Mouse (Mus musculus) stomach, embryonic 16.5 days (tissue): ENCODE data around the gene Eva1c. TPM values are rescaled to one million over a fixed set of nuclear protein-coding genes. Genes with fewer than 3 reads are reported as not detected.

Source experiments
- ATAC-seq: fragments of 200-750 bp; cut with Nextera tagmentation; 2 replicates; pipeline ENCODE4 v1.8.0; 2017; ENCODE audit warnings: moderate number of reproducible peaks, moderate TSS enrichment; ENCODE audit not compliant: insufficient read depth, low FRiP score
- H3K27ac ChIP-seq: fragments of 300-500 bp; sonication (generic); 2 replicates; pipeline ENCODE4 v1.5.1; 2014; ENCODE audit warnings: low read length
- H3K27me3 ChIP-seq: fragments of 300-500 bp; sonication (generic); 2 replicates; pipeline ENCODE4 v1.6.1; 2014; ENCODE audit warnings: low read length, control low read depth, mixed read lengths; ENCODE audit not compliant: control insufficient read depth, insufficient read depth
- H3K36me3 ChIP-seq: fragments of 300-500 bp; sonication (generic); 2 replicates; pipeline ENCODE4 v1.6.1; 2014; ENCODE audit warnings: low read length; ENCODE audit not compliant: control insufficient read depth, insufficient read depth
- H3K4me1 ChIP-seq: fragments of 300-500 bp; sonication (generic); 2 replicates; pipeline ENCODE4 v1.6.1; 2014; ENCODE audit warnings: low read length, control low read depth, mixed read lengths; ENCODE audit not compliant: control insufficient read depth, insufficient read depth
- H3K4me2 ChIP-seq: fragments of 300-500 bp; sonication (generic); 2 replicates; pipeline ENCODE4 v1.6.1; 2014; ENCODE audit warnings: low read depth, low read length, mixed read lengths
- H3K4me3 ChIP-seq: fragments of 300-500 bp; sonication (generic); replicated peaks from 2 replicates; pipeline ENCODE4 v1.5.1; 2014; ENCODE audit warnings: mild to moderate bottlenecking, low read length
- H3K9ac ChIP-seq: fragments of 300-500 bp; sonication (generic); 2 replicates; pipeline ENCODE4 v1.6.1; 2014; ENCODE audit warnings: low read length
- H3K9me3 ChIP-seq: fragments of 300-500 bp; sonication (generic); replicated peaks from 2 replicates; pipeline ENCODE4 v1.6.1; 2016; ENCODE audit warnings: low read length, control low read depth; ENCODE audit not compliant: control insufficient read depth
- WGBS: fragments of 180-500 bp; shearing (Covaris S2); extraction: QIAGEN DNeasy Blood & Tissue Kit; methylation state at CpG from one replicate; pipeline ENCODE4 v1.1.7; 2014; 5-methylcytosine and 5-hydroxymethylcytosine counted together
- polyA plus RNA-seq: library from polyadenylated mRNA; unstranded; fragments of >200 nt; fragmentation: Nextera tagmentation; extraction: Ambion mirVana; gene quantifications from 2 replicates; pipeline ENCODE4 v1.2.1, GENCODE M21; 2015

The Eva1c gene
- polyA plus RNA-seq, 1 experiment from 2014 or later, result 2.2 TPM

DNA sequence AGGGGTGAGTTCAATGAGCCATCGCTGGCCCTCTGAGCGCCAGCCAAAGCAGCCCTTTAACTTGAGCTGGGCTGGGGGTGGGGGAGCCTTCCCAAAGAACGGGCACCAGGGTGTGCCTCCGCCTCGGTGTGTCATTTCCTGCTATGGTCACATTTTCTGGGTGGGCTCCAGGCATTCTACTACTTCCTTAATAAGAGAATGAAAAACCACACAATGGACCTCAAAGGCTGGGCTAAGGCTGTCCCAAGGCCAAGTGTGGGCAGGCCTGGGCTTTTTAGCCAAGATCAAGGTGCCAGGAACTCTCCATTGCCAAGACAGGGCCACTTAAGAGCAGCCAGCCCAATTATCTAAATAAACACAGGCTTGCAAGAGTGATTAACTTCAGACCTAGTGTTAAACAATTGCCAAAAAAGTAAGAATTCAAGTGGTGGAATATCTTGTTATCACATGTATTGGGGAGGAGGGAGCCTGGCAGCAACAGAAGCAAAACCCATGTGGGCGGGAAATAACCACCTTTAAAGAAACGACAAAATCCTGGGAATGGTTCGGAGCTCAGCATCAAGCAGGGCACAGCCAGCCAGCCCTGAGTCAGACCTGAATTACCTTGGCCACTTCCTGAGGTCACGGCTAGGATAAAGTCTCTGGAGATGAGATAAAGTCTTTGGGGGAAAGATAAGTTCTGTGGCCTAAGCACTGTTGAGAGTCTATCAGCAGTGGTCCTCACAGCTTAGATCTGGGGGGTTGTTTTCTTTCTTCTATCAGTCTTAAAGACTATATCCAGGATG, 59.5 kb downstream of the Eva1c start:
- Histone ChIP-seq H3K9ac (no peak overlapping the region), H3K27ac (peak overlapping the region; percentile 37; the same call in 1 of the 2 replicates), H3K4me1 (peaks cover 3% of the 10 kb centered on the region; the same call in 1 of the 2 replicates), H3K36me3 (no peaks in the 10 kb centered on the region), H3K27me3 (no peaks in the 10 kb centered on the region), H3K4me2 (no peak overlapping the region), H3K9me3 (no peaks in the 10 kb centered on the region), H3K4me3 (no peak overlapping the region)
- 59% methylated on average over 9 of the region's 9 CpGs for WGBS
- peak; percentile 63 for ATAC-seq

DNA sequence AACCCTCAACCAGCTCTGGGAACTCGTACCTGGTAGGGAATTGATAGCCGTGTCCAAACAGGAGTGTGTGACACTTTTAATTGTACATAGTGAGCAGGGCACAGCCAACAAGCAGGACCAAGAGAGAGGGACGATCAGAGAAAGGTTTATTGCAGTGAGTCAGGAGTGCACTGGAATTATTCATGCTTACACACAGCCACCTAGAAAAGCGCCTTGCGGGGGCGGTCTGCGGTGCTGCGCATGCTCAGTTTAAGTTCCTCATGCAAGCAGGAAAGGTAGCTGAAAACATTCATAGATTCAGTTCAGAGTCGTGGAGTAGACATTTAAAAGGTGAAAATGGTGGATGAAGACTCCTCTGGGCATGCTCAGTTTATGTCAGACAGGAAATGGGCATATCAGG, 64.2 kb downstream of the Eva1c start:
- WGBS, result 87% methylated on average over 9 of the region's 9 CpGs
- Histone ChIP-seq H3K27me3 (no peaks in the 10 kb centered on the region), H3K27ac (no peak overlapping the region), H3K9me3 (no peaks in the 10 kb centered on the region), H3K4me2 (no peak overlapping the region), H3K4me3 (no peak overlapping the region), H3K4me1 (no peaks in the 10 kb centered on the region), H3K9ac (no peak overlapping the region), H3K36me3 (no peaks in the 10 kb centered on the region)
- ATAC-seq, result no peak

DNA sequence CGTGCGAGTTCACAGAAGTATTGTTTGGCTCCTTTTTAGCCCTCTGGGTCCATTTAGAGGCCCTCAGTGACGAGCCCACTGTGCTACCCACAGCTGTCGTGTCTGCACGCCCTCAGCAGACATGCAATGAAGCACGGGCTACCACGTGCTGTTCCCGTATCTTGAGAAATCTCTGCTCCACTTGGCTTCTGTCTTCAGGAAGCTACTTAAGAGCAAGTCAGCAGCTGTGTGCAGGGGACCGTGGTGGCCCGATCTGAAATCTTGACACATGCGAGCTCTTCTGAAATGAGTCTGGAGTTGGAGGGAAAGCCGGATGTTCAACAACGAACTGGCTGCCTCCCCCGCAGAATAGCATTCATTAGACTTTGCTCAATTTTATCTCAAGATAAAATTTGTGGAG, 65.1 kb downstream of the Eva1c start:
- 57% methylated on average over 14 of the region's 14 CpGs for WGBS
- H3K4me2 ChIP-seq, result no peak overlapping the region
- H3K27ac ChIP-seq, result no peak overlapping the region
- H3K27me3 ChIP-seq, result no peaks in the 10 kb centered on the region
- ATAC-seq, result 0 out of 2 replicates have a peak, but pooled peaks have one; percentile 13
- no peaks in the 10 kb centered on the region for H3K4me1 ChIP-seq
- no peak overlapping the region for H3K9ac ChIP-seq
- no peak overlapping the region for H3K4me3 ChIP-seq
- H3K9me3 ChIP-seq, result no peaks in the 10 kb centered on the region
- no peaks in the 10 kb centered on the region for H3K36me3 ChIP-seq

DNA sequence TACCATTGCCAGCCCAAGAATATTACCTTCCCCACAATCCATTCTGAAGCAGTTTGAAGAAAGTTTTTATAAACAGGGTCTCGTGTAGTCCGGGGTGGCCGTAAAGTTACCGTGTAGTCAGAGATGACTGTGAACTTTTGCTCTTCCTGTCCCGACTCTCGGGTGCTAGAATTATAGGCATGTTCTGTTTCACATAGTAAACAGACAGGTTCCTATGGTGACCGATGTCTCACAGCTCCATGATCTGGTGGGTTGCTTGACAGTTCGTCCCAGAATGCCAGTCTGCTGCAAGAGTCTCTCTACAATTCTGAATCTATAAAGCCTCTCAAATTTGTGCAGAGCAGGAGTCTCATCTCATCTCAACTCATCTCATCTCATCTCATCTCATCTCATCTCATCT, 65.6 kb downstream of the Eva1c start:
- ATAC-seq, result no peak
- Histone ChIP-seq H3K4me2 (no peak overlapping the region; the same call in 1 of the 2 replicates), H3K36me3 (no peaks in the 10 kb centered on the region), H3K9me3 (no peaks in the 10 kb centered on the region), H3K4me1 (no peaks in the 10 kb centered on the region), H3K4me3 (no peak overlapping the region), H3K27ac (no peak overlapping the region), H3K9ac (no peak overlapping the region), H3K27me3 (no peaks in the 10 kb centered on the region)
- WGBS, result 24% methylated on average over 8 of the region's 8 CpGs

DNA sequence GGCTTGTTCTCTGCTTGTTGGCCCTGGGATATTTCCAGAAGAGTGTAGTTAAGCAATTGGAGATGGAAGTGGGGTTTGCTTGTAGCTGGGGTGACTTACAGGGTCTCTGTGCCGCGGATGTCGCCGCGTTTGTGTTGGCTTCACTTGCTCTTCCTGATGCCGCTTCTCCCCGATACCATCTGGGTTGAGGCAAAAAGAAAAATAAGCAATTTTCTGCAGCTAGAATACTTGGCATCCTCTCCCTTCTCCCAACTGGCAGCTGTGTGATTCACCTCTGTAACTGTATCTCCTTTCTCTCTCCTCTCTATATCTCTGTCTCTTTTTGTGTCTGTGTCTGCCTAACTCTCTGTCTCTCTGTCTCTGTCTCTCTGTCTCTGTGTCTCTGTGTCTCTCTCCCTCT, 66.5 kb downstream of the Eva1c start:
- no peaks in the 10 kb centered on the region for H3K27me3 ChIP-seq
- no peaks in the 10 kb centered on the region for H3K36me3 ChIP-seq
- H3K4me2 ChIP-seq, result no peak overlapping the region
- no peaks in the 10 kb centered on the region for H3K4me1 ChIP-seq
- 79% methylated on average over 7 of the region's 7 CpGs for WGBS
- H3K27ac ChIP-seq, result no peak overlapping the region
- H3K9ac ChIP-seq, result no peak overlapping the region
- H3K9me3 ChIP-seq, result no peaks in the 10 kb centered on the region
- no peak overlapping the region for H3K4me3 ChIP-seq
- ATAC-seq, result no peak

DNA sequence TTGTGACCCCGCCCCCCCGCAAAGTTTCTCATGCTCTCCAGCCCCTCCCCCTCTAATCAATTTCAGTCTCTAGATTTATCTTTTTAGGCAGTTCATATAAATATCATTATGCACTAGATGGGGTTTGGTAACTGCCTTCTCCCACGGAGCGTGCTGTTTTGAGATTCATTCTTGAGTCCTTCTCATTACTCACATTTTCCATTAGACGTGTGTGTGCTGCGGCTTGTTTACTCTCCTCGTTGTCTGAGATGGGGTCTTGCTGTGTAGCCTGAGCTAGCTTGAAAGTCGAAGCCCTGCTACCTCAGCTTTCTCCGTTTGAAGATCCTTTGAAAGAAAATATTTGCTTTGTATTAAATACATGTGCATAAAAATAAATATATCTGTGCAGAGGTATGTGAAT, 67.3 kb downstream of the Eva1c start:
- Histone ChIP-seq H3K9me3 (no peaks in the 10 kb centered on the region), H3K4me2 (no peak overlapping the region), H3K36me3 (no peaks in the 10 kb centered on the region), H3K27ac (no peak overlapping the region), H3K9ac (no peak overlapping the region), H3K4me3 (no peak overlapping the region), H3K27me3 (no peaks in the 10 kb centered on the region), H3K4me1 (no peaks in the 10 kb centered on the region)
- 30% methylated on average over 9 of the region's 9 CpGs for WGBS
- no peak for ATAC-seq

DNA sequence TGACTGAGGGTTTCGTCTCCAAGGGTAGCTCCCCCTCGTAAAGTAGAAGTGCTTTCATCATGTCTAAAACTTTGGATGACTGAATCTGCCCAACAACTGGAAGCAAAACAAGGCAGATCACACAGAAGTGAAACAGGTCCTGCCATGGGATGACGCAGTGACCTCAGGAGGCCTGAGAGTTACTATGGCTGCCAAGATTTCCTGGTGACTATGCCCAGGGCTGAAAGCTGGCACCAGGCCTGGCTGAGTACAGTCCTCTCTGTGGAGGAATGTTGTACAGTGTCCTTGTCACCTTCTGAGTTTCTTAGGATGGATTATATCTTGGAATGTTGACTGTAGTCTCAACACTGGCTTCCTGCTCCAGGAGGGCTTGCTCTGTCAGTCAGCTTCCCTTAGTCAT, 71.1 kb downstream of the Eva1c start:
- Histone ChIP-seq H3K27me3 (no peaks in the 10 kb centered on the region), H3K27ac (no peak overlapping the region), H3K36me3 (no peaks in the 10 kb centered on the region), H3K9ac (no peak overlapping the region), H3K4me2 (no peak overlapping the region), H3K9me3 (no peaks in the 10 kb centered on the region), H3K4me3 (no peak overlapping the region), H3K4me1 (no peaks in the 10 kb centered on the region)
- 89% methylated on average over 3 of the region's 3 CpGs for WGBS
- no peak for ATAC-seq

DNA sequence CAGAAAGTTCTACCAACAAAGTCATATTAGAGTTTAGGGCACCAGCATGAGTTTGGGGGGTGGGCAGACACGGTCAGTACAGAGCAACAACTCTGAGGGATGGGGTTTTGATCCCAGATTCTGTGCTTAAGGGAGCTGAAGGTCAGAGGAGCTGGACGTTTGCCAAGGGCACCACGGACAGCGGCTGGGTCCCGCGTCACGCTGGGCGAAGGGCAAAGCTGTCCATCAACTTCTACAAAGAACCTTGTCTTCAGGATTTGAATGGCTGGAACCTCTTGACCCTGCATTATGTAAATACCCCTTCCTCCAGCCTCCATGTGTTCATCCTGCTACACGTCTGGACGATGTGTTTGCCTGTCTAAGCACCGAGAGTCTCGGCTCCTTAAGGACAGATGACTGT, 73.0 kb downstream of the Eva1c start:
- Histone ChIP-seq H3K4me2 (no peak overlapping the region), H3K4me3 (no peak overlapping the region), H3K9ac (no peak overlapping the region), H3K27ac (no peak overlapping the region), H3K4me1 (no peaks in the 10 kb centered on the region), H3K9me3 (no peaks in the 10 kb centered on the region), H3K27me3 (no peaks in the 10 kb centered on the region), H3K36me3 (no peaks in the 10 kb centered on the region)
- no peak for ATAC-seq
- WGBS, result 28% methylated on average over 12 of the region's 12 CpGs

DNA sequence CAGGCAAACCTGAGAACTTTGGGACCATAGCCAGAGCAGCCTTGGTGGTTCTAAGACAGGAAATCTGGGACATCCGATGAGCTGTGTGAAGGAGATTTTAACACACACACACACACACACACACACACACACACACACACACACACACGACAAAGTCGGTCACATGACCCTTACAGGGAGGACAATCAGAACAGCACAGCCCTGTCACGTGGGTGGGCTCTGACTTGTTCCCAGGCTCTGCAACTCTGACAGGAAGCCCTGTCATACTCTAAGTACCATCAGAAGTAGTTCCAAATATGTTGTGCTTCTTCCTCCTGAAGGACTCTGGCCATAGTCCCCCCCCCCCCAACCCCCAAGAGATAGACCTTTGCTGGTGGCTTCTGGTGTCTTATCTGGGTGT, 74.8 kb downstream of the Eva1c start:
- no peaks in the 10 kb centered on the region for H3K4me1 ChIP-seq
- H3K9ac ChIP-seq, result no peak overlapping the region
- H3K4me3 ChIP-seq, result no peak overlapping the region
- no peaks in the 10 kb centered on the region for H3K9me3 ChIP-seq
- H3K36me3 ChIP-seq, result no peaks in the 10 kb centered on the region
- no peaks in the 10 kb centered on the region for H3K27me3 ChIP-seq
- no peak overlapping the region for H3K4me2 ChIP-seq
- H3K27ac ChIP-seq, result no peak overlapping the region
- WGBS, result 56% methylated on average over 4 of the region's 4 CpGs
- ATAC-seq, result no peak
